Mouse (Mus musculus) C2C12 (cell line): Measurements from ENCODE around the gene Srsf3. TPM values are rescaled to one million over a fixed set of nuclear protein-coding genes. Genes with fewer than 3 reads are reported as not detected.
"Not testable (repeated sequence)": the region's sequence is repeated elsewhere in the genome, so short reads cannot be mapped to it uniquely, and the experiment has no call there.

Experiments used
- H3K27me3 ChIP-seq: one replicate; pipeline ENCODE4 v1.6.1; 2011; ENCODE audit not compliant: control insufficient read depth, insufficient read depth, insufficient read length
- H3K36me3 ChIP-seq: one replicate; pipeline ENCODE4 v1.6.1; 2011; ENCODE audit not compliant: control insufficient read depth, insufficient read depth
- H3K4me3 ChIP-seq: one replicate; pipeline ENCODE4 v1.5.1; 2011; ENCODE audit warnings: mild to moderate bottlenecking, control low read depth; ENCODE audit not compliant: poor library complexity, insufficient read depth, severe bottlenecking
- H3K79me2 ChIP-seq: one replicate; pipeline ENCODE4 v1.6.1; 2011; ENCODE audit not compliant: control insufficient read depth, insufficient read depth
- H3K79me3 ChIP-seq: one replicate; pipeline ENCODE4 v1.6.1; 2011; ENCODE audit warnings: low read depth, control low read depth
- H3ac ChIP-seq: one replicate; pipeline ENCODE3; 2011; ENCODE audit warnings: low read depth; ENCODE audit not compliant: control insufficient read depth, insufficient read length
- CEBPB ChIP-seq: IDR thresholded peaks from one replicate; pipeline ENCODE4 v1.6.1; 2011; ENCODE audit warnings: low read depth, mild to moderate bottlenecking, control low read depth, moderate library complexity
- CTCF ChIP-seq: IDR thresholded peaks from one replicate; pipeline ENCODE4 v1.5.1; 2011; ENCODE audit not compliant: control insufficient read depth, insufficient read depth, insufficient read length
- FOSL1 ChIP-seq: IDR thresholded peaks from one replicate; pipeline ENCODE4 v1.8.0; 2011; ENCODE audit warnings: mild to moderate bottlenecking, low read length; ENCODE audit not compliant: poor library complexity, insufficient read depth, severe bottlenecking
- MAX ChIP-seq: IDR thresholded peaks from one replicate; pipeline ENCODE4 v1.6.1; 2011; ENCODE audit warnings: mild to moderate bottlenecking, control low read depth
- MYOD1 ChIP-seq: IDR thresholded peaks from one replicate; pipeline ENCODE4 v1.6.1; 2011; ENCODE audit warnings: low read depth; ENCODE audit not compliant: control insufficient read depth, insufficient read length
- MYOG ChIP-seq: IDR thresholded peaks from one replicate; pipeline ENCODE4 v1.6.1; 2011; ENCODE audit not compliant: control insufficient read depth, insufficient read length; ENCODE audit errors: extremely low read depth
- USF1 ChIP-seq: IDR thresholded peaks from one replicate; pipeline ENCODE4 v1.6.1; 2011; ENCODE audit warnings: low read depth, mild to moderate bottlenecking, control low read depth, moderate library complexity
- polyA plus RNA-seq: library from polyadenylated mRNA; unstranded; fragments of >200 nt; fragmentation: generic; extraction: Trizol; gene quantifications from one replicate; pipeline ENCODE4 v1.2.1, GENCODE M21; 2012; ENCODE audit warnings: missing spikeins

Srsf3 gene
- polyA plus RNA-seq, 1 experiment = 235 TPM

DNA sequence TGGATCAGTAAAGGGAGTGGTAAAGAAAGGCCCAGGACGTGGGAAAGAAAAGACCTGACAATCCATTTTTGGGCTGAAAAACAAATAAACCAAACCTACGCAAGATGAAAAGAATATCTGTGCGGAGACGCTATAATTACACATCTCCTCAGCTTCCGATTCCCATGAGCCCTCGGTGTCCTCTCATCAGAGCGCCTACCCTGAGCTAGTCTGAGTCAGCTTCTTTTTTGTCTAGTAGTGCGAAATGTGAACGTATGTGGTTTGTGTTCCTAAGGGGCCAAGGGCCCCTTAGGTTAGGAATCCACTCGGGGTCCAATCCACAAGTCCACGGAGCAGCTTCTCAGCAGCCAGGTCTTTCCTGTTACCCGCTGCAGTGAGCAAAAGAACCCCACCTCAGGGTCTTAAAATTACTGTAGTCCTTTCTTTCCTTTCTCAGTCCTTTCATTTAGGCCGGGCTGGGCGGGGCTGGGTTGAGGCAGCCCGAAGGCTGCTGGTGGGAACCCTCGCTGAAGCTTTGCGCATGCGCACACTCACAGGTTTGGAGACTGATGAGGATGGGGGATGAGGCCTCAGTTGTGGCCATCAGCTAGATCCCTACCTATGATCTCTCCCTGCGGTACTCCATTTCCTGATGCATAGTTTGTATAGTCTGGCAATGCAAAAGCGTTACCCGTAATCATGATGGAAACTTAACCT, 33.0 kb downstream of the Srsf3 start:
- Histone ChIP-seq H3K36me3 (no peaks in the 10 kb centered on the region), H3K79me2 (no peaks in the 10 kb centered on the region), H3K79me3 (no peaks in the 10 kb centered on the region), H3K4me3 (no peak overlapping the region), H3ac (no peak overlapping the region), H3K27me3 (no peaks in the 10 kb centered on the region)
- TF ChIP-seq FOSL1 = no peak
- no peak for TF ChIP-seq MAX
- no peak for TF ChIP-seq MYOG
- no peak for TF ChIP-seq CEBPB
- no peak for TF ChIP-seq CTCF
- TF ChIP-seq MYOD1 = no peak
- TF ChIP-seq USF1 = no peak

DNA sequence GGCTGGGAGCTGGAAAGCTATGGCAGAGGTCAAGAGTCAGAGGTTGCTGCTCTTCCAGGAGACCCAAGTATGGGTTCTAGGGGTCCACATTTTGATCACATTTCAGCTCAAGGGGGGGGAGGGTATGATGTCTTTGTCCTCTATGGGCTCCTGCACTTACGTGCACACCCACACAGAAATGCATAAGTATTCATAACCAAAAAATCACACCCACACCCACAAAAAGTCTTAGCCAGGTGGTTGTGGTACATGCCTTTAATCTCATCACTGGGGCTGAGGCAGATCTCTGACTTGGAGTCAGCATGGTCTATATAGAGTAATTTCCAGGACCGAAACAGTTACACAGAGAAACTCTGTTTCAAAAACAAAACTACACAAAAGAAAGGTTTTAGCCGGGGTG, 33.5 kb downstream of the Srsf3 start:
- H3K36me3 ChIP-seq = no peaks in the 10 kb centered on the region

GRCm38 (mm10) chr17:29067416-29067815, 35.0 kb downstream of the Srsf3 start:
- H3K27me3 ChIP-seq, H3K79me3 ChIP-seq, H3K79me2 ChIP-seq, H3K4me3 ChIP-seq, H3K36me3 ChIP-seq, H3ac ChIP-seq: not testable (repeated sequence)

More for the DNA sequence above, 33.5 kb downstream of the Srsf3 start:
- H3K79me3 ChIP-seq = no peaks in the 10 kb centered on the region
- no peak overlapping the region for H3ac ChIP-seq
- H3K27me3 ChIP-seq = no peaks in the 10 kb centered on the region
- no peak for TF ChIP-seq CTCF
- no peak for TF ChIP-seq MYOD1
- no peak for TF ChIP-seq USF1
- TF ChIP-seq MAX = no peak
- TF ChIP-seq FOSL1 = no peak
- TF ChIP-seq MYOG = no peak
- no peak for TF ChIP-seq CEBPB
- H3K79me2 ChIP-seq = no peaks in the 10 kb centered on the region
- H3K4me3 ChIP-seq = no peak overlapping the region

DNA sequence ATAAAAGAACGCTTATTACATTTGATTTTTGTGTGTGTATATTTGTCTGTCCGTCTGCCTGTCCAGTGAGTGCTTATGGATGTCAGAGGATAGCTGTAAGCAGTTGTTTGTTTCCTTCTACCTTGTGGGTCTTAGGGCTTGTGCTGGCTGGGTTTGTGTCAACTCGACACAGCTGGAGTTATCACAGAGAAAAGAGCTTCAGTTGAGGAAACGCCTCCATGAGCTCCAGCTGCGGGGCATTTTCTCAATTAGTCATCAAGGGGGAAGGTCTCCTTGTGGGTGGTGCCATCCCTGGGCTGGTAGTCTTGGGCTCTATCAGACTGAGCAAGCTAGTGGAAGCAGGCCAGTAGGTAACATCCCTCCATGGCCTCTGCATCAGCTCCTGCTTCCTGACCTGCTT, 35.4 kb downstream of the Srsf3 start:
- H3ac ChIP-seq = no peak overlapping the region
- H3K79me3 ChIP-seq = no peaks in the 10 kb centered on the region
- H3K27me3 ChIP-seq = no peaks in the 10 kb centered on the region
- no peaks in the 10 kb centered on the region for H3K79me2 ChIP-seq
- H3K36me3 ChIP-seq = no peaks in the 10 kb centered on the region
- H3K4me3 ChIP-seq = no peak overlapping the region
- TF ChIP-seq FOSL1 (no peak), USF1 (no peak), MYOD1 (no peak), MYOG (no peak), CEBPB (no peak), CTCF (no peak), MAX (no peak)

GRCm38 (mm10) chr17:29069063-29069462, 36.6 kb downstream of the Srsf3 start:
- no peak for TF ChIP-seq MYOG
- TF ChIP-seq MAX = no peak
- TF ChIP-seq USF1 = no peak
- no peak for TF ChIP-seq FOSL1
- no peak for TF ChIP-seq CEBPB
- TF ChIP-seq CTCF = no peak
- no peak for TF ChIP-seq MYOD1
- Histone ChIP-seq H3K79me2 (no peaks in the 10 kb centered on the region), H3K79me3 (no peaks in the 10 kb centered on the region), H3K4me3 (no peak overlapping the region), H3K27me3 (no peaks in the 10 kb centered on the region), H3ac (no peak overlapping the region), H3K36me3 (no peaks in the 10 kb centered on the region)

GRCm38 (mm10) chr17:29071820-29072219, 39.4 kb downstream of the Srsf3 start:
- no peaks in the 10 kb centered on the region for H3K79me2 ChIP-seq
- H3K79me3 ChIP-seq = no peaks in the 10 kb centered on the region
- H3K36me3 ChIP-seq = no peaks in the 10 kb centered on the region
- H3K4me3 ChIP-seq = no peak overlapping the region
- TF ChIP-seq MYOG = no peak
- TF ChIP-seq USF1 = no peak
- no peak for TF ChIP-seq MYOD1
- H3ac ChIP-seq = no peak overlapping the region
- H3K27me3 ChIP-seq = no peaks in the 10 kb centered on the region
